Mouse (Mus musculus): ENCODE results near the gene Gm7356.
"Not testable (repeated sequence)": the region's sequence is repeated elsewhere in the genome, so short reads cannot be mapped to it uniquely, and the experiment has no call there.

GRCm38 (mm10) chr17:13970796-13971195, 32.7 kb downstream of the Gm7356 start:
- TF ChIP-seq POLR2A, CTCF (IDR thresholded peaks at IDR 0.05; ENCODE audit: extremely low read depth, insufficient read depth, low read length): not testable (repeated sequence)
